Mouse (Mus musculus) mature B cell (primary cell): Measurements from ENCODE around the gene Gnb1.
"Not testable (repeated sequence)": the region's sequence is repeated elsewhere in the genome, so short reads cannot be mapped to it uniquely, and the experiment has no call there.

Experiments used
- in situ Hi-C: fragments of 300-500 bp; cut with MboI; formaldehyde crosslinking; loops from 2 replicates; pipeline ENCODE4 v1.14.3; 2019

Gnb1 gene

DNA sequence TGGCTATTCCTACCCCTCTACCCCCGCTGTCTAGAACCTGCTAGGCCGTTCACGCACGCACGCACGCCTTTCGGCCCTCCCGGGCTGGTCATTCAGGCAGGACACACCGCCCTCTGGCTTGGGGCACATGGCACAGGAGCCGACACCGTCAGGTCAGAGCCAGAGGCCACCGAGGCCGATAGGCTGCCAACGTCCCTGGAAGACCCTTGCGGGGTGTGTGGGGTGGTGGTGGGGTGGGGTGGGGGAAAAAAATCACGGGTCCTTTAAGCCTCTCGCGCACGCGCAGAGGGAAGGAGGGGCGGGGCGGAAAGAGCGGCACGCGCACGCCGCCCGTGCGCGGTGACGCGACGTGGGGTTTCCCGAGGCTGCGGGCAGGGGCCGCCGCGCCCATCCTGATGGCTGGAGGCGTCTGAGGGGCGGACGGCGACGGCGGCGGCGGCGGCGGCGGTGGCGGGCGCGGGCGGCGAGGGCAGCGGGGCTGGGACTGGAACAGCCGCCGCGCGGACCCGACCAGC lies at the start of gene Gnb1:
Gene Gnb1, plus strand, starts transcription at position 372 of the 515 bp plus-strand sequence.
- in situ Hi-C loops = no loop called here

DNA sequence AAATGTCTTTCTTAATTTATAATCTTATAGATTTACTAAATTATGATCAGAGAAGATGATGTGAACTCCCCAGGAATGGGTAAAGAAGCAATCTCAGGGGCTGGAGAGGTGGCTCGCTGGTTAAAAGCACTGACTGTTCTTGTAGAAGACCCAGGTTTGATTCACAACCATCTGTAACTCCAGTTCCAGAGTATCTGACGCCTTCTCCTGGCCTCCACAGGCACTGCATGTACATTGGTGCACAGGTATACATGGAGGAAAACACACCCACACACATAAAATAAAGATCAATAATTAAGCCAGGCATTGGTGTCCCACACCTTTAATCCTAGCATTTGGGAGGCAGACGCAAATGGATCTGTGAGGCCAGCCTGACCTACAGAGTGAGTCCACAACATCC lies 48.4 kb upstream of the Gnb1 start:
- in situ Hi-C loops = no loop called here

DNA sequence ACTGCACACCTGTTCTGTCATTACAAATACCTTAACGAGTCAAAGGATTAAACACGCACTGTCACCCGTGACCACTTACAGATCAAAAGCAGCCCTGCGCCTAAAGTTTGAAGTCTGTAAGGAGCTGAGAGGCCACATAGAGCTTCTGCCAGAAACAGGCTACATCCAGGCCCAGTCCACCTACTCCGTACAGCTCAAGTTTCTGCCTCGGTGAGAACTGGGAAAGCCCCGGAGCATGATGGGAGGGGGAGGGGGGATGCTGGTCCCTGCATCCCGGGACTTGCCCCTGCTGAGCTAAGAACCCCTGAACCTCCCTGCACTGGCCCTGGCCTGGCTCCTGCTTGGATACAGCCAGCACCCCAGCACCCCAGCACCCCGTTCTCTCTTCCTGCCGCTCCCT lies 39.6 kb upstream of the Gnb1 start:
- in situ Hi-C loops = no loop called here

DNA sequence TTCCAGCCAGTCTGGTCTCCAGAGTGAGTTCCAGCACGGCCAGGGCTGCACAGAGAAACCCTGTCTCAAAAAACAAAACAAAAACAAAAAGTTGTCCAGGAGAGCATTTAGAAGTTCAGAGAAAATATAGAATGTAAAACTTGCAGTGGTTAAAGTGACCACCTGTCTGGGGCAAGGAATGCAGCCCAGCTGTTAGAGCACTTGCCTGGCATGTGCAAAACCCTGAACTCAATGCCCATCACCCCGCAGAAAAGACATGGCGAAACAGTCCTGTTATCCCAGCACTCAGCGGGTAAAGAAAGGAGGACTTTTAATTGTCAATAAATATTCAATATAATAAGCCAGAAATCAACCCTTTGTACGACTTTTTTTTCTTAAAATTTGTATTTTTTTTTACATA lies 32.6 kb upstream of the Gnb1 start:
- in situ Hi-C loops = no loop called here

DNA sequence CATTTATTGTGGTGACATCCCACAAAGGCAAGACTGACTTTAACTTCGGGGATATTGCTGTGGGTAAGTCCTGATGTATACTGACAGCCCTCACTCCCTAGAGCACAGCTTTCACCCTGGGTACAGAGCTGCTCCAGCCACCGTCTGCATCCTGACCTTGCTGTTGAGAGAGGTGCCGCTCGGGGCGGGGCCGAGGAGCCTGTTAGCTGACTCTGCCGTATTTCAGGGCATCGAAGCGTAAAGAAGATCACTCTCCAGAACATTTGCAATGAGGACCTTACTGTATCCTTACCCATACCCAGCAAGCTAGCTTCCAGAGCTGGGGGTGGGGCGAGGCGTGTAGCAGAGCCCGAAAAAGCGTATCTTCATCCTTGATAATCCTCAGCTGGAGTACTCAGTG lies 28.1 kb upstream of the Gnb1 start:
- in situ Hi-C loops = no loop called here

DNA sequence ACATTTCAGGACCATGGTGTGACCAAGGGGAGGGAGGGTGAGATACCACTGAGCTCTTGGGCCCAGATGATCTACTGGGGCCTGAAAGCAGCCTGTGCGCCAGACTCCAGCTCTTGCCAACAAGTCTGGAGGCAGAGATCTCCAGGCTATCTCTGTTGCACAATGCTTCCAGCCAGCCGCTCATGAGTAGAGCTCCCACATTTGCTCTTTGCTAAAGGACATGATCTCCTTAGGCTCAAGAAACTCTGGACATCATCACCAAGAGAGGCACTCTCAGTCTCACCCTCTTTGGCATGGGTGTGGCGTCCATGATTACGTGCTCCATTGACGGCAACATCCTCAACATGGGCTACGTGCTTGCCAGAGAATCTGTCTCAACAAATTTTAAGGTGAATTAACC lies 27.6 kb upstream of the Gnb1 start:
- in situ Hi-C loops = no loop called here

DNA sequence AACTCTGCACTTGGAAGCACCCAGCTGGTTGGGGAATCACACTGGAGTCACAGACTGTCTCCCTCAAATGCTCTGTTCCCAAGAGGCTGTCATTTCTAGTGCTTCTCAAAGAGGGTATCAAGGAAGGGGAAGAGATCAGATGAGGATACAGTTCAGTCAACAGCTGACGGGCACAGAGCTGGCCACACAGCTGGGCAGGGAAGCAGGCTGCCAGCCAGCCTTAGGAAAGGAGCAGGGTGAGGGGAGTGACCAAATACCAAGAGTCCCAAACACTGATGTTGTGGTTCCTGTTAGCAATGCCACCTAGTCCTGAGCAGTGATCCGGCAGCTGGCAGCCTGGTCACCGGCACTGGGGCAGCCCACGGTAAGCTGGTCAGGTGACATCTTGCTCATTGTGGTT lies 27.1 kb upstream of the Gnb1 start:
- in situ Hi-C loops = no loop called here

DNA sequence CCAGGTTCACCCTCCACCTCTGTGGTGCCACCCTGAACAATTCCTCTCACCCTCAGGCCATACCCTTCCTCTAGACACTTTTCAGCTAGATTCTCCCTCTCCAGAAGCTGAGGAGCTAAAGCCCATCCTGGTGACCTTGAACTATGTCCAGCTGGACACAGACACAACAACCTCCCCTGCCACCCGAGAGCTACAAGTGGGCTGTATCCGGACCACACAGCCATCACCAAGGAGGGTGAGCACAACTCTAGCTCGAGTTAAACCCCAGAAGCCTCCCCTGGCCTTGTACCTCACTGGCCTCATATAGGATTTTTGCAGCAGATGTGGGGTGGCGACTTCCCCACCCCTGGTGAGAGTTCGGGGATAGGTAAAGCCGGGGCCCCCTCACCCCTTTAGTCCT lies 25.6 kb upstream of the Gnb1 start:
- in situ Hi-C loops = no loop called here

DNA sequence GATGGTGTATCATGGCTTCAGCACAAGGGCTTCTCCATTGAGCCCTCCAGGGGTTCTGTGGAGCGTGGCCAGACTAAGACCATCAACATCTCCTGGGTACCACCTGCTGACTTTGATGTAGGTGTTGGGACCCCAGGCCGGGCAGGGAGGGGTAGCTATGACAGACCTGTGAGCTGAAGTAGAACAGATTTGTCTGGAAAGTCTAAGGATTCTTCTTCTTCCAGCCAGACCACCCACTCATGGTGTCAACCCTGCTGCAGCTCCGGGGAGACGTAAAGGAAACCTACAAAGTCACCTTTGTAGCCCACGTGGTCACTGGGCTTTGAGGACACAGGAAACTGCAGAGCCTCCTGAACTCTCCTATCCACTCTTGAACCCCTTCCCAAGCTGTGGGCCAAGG lies 25.1 kb upstream of the Gnb1 start:
- in situ Hi-C loops = no loop called here

DNA sequence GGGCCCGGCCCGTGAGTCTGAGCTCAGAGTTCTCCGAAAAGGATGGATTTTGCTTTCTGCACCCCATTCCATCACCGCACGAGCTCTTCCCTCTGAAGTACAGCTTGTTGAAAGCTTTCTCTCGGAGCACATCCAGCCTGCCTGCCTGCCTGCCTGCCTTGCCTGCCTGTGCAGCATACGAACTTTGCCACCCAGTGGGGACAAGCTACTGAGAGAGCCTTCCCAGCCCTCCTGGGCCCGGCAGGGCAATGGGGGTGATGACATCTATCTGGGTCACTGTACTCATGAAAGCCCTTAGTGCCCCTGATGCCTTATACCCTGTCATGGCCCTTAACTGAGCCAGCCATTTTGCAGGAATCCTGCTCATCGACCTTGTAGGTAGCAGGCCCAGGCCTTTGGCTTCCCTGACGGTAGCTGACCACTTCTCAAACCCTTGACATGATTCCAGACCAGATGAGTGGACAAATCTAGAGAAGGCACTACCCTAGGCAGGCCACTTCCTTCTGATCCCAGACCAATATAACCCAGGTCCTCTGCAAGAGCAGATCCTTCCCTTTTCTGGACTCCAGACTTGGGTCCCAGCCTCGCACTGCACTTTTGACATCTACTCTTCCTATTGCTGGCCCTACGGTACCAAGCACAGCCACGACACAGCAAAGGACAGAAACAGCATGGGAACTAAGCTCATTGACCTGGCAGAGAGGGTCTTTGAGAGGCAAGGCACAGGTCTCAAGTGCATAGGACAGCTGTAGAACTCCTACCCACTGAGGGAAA lies 23.7 kb upstream of the Gnb1 start:
- in situ Hi-C loops = no loop called here

DNA sequence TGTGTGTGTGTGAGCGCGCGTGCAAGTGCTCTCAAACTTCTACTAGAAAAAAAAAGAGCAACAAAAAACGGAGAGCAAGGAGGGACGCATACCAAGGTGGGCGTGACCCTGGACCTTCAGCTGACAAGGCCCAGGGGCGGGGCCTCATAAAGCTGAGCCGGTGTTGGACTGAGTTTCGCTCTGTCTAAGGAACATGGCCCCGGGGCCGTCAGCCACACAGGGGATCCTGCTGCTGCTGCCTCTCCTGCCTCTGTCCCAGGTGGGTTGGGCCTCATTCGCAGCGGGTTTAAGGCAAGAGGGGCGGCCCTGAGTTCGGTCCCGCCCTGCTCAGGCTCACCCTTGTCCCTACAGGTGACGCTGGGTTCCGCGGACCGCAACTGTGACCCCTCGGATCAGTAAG lies 22.2 kb upstream of the Gnb1 start, which contains the start of gene Tmem52:
Gene Tmem52, plus strand, starts transcription at position 163 of the 400 bp plus-strand sequence.
- in situ Hi-C loops = no loop called here

DNA sequence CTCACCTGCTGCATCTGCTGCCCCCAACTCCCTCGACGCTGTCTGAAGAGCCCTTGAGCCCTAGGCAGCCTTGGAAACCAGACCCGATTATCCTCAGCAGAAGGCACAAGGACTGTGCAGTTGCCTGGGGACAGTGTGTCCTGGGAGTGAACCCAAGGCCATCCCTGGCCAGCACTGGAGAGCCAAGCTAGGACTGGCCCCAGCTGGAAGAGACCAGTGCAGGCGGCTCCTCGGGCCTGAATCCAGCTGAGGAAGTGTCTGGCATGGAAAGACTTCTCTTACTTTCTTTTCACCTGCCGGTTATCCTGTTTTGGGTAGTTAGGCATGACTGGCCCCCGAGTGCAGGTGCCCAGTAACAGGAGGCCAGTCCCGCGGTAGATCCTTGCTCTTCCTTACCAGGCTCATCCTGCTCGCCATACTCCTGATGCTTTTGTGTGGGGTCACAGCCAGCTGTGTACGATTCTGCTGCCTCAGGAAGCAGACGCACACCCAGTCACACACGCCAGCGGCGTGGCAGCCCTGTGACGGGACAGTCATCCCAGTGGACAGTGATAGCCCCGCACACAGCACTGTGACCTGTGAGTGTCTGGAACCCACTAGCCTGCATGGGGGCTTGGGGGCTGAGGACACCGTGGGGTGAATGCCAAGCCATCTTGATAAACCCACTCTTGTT lies 21.4 kb upstream of the Gnb1 start:
- in situ Hi-C loops = no loop called here

DNA sequence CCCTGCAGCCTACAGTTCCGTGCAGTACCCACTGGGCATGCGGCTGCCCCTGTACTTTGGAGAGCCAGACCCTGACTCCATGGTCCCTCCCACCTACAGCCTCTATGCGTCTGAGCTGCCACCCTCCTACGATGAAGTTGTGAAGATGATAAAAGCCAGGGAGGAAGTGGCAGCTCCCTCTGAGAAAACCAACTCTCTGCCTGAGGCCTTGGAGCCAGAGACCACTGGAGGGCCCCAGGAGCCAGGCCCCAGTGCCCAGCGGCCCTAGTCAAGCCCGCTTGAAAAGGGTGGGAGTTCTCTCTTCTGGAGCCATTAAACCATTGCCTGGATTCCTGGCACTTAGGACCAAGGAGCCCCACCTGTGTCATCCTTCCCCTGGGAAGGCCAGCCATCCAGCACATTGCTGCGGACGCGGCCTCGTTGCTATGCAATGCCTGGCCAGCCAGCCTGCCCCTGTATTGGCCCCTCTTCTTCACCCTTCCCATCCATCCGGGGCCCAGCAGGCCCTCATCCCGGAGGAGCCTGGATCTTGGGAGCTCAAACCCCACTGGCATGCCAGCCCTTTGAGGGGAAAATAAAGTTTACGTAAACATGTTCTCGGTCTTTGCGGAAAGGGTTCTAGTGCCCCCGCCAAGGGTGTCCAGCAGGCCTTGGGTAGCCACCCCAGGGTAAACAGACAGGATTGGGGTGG lies 20.8 kb upstream of the Gnb1 start:
- in situ Hi-C loops = no loop called here

DNA sequence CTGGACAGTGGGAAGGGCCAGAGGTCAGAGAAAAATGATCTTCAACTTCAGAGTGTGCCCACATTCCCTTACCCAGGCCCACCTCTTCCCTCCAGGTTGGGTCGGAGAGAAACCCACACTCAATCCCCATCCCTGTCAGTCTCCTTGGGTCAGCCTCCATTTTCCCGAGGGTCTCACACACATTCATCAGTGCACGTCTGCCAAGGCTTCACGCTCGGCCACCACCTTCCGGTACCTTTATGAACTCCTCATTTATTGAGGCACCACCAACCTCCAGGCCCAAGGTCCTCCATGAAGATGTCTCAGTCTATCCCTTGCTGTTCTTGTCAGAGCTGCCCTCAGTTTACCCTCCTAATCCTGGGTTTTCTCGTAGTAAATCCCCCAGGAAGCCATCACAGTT lies 20.2 kb upstream of the Gnb1 start:
- in situ Hi-C loops = no loop called here

DNA sequence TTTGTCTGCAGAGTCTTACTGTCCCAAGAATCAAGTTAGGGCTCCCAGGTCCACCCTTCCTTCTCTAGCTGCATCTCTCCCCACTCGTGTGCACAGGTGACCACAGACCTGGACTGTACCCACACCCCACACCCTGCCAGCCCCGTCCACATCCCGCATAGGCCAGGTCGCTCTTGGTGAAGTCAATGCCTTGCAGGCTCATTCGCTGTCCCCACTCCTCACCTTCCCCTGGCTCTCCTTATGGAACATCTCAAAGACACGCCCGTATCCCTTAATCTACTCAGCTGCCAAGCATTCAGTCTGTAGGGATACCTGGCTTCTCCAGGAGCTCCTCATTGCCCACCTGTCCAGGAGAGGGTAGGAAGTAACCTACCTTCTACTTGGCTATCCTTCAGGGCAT lies 19.8 kb upstream of the Gnb1 start:
- in situ Hi-C loops = no loop called here

DNA sequence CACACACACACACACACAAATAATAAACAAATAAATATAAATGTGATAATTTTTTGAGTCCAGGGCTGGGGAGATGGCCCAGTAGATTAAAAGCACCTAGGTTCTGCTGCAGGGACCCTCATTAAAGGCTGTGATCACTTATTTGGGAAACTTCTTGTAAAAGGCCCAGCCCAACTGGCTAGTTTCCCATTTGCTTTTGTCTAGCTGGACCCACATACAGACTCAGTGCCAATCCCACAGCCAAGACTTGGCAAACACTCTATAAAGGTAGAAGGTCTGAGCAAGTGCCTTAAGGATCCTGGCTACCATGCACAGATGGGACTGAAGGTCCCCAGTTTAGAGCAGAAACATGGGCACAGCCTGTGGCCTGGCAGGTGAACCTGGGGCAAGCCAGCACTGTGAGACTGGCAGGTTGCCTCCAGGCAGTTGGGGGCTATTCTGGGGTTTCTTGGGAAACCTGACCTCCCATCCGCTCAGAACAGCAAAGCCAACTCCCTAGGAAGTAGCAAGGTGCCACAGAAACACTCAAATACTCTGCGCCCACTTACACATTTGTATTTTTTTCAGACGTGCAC lies 18.4 kb upstream of the Gnb1 start:
- in situ Hi-C loops = no loop called here

DNA sequence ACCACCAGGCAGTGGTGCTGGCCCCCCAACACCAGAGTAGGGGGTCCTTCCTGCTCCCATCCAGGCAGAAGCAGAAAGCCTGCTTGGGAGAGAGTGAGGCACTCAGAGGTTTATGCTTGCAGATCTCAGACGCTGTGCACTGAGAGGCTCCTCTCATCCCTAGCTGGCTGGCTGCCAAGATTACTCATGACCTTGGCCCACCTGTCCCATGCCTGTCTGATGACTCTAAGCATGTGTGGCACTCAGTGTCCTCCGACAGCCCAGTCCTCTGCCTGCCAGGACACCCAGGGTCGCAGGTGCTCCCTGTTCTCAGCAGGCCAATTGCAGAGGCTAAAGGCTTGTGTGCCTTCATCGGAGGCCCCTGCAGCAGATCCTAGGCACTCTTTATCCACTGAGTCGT lies 17.8 kb upstream of the Gnb1 start:
- in situ Hi-C loops = no loop called here

DNA sequence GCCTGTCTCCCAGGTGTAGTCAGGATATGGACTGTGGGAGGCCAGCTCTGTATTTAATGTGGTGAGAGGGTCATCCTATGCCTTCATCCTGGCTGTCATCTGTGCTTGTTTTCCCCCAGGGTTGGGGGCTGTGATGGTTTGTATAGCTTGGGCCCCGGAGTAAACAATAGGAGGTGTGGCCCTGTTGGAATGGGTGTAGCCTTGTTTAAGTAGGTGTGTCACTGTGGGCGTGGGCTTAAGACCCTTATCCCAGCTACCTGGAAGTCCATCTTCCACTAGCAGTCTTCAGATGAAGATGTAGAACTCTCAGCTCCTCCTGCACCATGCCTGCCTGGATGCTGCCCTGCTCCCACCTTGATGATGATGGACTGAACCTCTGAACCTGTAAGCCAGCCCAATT lies 17.4 kb upstream of the Gnb1 start:
- in situ Hi-C loops = not testable (repeated sequence)

DNA sequence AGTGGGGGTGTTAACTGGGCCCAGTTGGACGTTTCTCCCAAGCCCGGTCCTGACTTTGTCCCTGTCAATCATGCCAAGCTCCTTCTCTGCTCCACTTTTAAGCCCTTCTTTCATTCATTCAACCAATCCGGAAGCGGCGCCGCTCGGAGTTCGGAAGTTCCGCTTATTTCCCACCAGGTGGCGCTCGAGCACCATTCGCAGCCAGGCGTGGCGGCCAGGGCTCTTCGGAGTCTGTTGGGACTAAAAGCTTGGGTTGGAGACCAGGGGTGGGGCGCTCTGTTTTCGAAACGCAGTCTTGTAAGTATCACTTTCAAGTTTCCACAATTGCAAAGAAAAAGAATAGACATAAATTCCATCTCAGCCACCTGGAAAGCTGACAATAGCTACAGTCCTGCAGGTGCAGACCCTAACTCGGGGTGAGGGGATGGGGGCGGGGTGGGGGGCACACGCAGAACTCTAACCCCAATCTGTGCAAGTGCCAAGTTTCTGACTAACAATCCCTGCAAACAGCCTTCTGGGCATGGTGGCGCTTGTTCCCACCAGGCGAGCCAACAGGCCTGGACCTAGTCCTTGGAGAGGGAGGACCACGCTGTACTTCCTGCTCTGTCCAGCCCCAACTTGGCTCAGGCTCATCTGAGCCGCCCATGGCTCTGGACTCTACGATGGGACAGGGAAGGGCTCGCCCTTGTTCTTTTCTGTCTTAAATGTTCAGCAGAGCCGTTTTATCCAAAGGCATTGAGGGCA lies 9.6 kb upstream of the Gnb1 start:
- in situ Hi-C loops = loop anchor here (5.0 kb wide), 1 partner anchor 86 kb away; no protein-coding TSS in a partner anchor

DNA sequence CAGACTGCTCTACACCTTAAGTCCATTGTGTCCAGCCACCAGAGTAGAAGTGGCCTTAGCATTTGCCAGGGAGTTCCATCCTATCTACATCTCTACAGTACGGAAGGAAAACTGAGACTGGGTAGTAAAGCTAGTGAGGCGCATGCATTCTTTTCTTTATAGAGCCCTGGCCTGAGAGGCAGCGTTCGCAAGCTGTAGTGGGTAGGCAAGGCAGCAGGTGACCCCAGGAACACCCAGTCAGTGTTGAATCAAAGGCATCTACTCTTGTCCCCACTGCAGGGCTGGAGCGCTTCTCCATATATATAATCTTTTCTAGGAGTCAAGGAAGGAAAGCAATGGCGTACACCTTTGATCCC lies 9.1 kb upstream of the Gnb1 start:
- in situ Hi-C loops = loop anchor here (5.0 kb wide), 1 partner anchor 85 kb away; no protein-coding TSS in a partner anchor

DNA sequence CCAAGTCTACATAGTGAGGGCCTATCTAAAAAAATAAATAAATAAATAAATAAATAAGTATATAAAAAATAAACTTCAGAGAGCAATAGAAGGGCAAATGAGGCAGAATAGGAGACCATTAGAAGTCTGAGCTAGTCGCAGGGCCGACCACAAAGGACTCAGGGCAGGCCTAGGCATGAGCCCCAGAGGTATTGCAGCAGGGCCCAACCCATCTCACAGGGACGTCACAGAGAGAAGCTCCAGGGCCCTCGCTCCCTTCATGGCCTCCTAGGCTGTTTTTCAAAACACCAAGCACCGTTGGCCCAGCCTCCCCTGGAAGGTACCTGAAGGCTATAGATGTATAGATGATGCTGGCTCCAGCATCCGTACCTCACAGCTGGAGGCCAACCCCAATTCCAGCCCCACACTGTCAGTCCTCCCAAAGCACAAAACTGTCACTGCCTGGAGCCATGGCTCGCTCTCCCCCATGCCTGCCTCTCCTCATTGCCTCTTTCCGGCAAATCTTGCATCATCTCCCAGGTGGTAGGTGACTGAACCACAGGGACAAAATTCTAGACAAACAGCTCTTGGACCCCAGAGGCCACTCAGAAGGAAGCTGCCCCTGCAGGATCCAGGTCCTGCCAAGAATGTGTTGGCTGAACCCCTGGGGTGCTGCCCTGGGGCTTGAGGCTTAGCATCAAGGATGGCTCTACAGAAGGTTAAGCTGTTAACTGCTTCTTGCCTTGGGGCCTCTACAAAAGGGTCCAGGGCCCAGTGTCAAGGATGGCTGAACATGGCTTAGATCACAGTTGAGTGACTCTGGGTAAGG lies 8.2 kb upstream of the Gnb1 start:
- in situ Hi-C loops = loop anchor here (5.0 kb wide), 1 partner anchor 84 kb away; no protein-coding TSS in a partner anchor
